Mouse (Mus musculus) limb, embryonic 15.5 days (tissue): ENCODE data around the gene Pabpn1l. TPM values are rescaled to one million over a fixed set of nuclear protein-coding genes. Genes with fewer than 3 reads are reported as not detected.
A peak's percentile ranks its signal among the peaks of the same experiment; 100 is the strongest.
"Not testable (repeated sequence)": the region's sequence is repeated elsewhere in the genome, so short reads cannot be mapped to it uniquely, and the experiment has no call there.

Source experiments
- ATAC-seq: fragments of 200-750 bp; cut with Nextera tagmentation; 2 replicates; pipeline ENCODE4 v1.8.0; 2017; ENCODE audit warnings: low read depth, moderate TSS enrichment; ENCODE audit not compliant: insufficient number of reproducible peaks, low FRiP score, low TSS enrichment
- H3K27ac ChIP-seq: fragments of 300-500 bp; sonication (generic); 2 replicates; pipeline ENCODE4 v1.5.1; 2015; ENCODE audit warnings: moderate library complexity, mild to moderate bottlenecking, inconsistent platforms
- H3K27me3 ChIP-seq: fragments of 300-500 bp; sonication (generic); 2 replicates; pipeline ENCODE4 v1.6.1; 2015; ENCODE audit warnings: inconsistent platforms
- H3K36me3 ChIP-seq: fragments of 300-500 bp; sonication (generic); 2 replicates; pipeline ENCODE4 v1.6.1; 2015; ENCODE audit warnings: inconsistent platforms
- H3K4me1 ChIP-seq: fragments of 300-500 bp; sonication (generic); 2 replicates; pipeline ENCODE4 v1.6.1; 2015; ENCODE audit warnings: inconsistent platforms
- H3K4me2 ChIP-seq: fragments of 300-500 bp; sonication (generic); 2 replicates; pipeline ENCODE4 v1.6.1; 2015; ENCODE audit warnings: mild to moderate bottlenecking, inconsistent platforms
- H3K4me3 ChIP-seq: fragments of 300-500 bp; sonication (generic); 2 replicates; pipeline ENCODE4 v1.5.1; 2015; ENCODE audit warnings: mild to moderate bottlenecking, inconsistent platforms
- H3K9ac ChIP-seq: fragments of 300-500 bp; sonication (generic); 2 replicates; pipeline ENCODE4 v1.6.1; 2015; ENCODE audit warnings: inconsistent platforms
- H3K9me3 ChIP-seq: fragments of 300-500 bp; sonication (generic); 2 replicates; pipeline ENCODE4 v1.6.1; 2016; ENCODE audit warnings: inconsistent platforms
- WGBS: fragments of 180-500 bp; shearing (Covaris S2); methylation state at CpG from one replicate; pipeline ENCODE4 v1.1.7; 2015; 5-methylcytosine and 5-hydroxymethylcytosine counted together
- polyA plus RNA-seq: library from polyadenylated mRNA; unstranded; fragments of >200 nt; fragmentation: Nextera tagmentation; extraction: Ambion mirVana; gene quantifications from 2 replicates; pipeline ENCODE4 v1.2.1, GENCODE M21; 2015

Pabpn1l gene
- polyA plus RNA-seq, 1 experiment from 2014 or later: not detected

DNA sequence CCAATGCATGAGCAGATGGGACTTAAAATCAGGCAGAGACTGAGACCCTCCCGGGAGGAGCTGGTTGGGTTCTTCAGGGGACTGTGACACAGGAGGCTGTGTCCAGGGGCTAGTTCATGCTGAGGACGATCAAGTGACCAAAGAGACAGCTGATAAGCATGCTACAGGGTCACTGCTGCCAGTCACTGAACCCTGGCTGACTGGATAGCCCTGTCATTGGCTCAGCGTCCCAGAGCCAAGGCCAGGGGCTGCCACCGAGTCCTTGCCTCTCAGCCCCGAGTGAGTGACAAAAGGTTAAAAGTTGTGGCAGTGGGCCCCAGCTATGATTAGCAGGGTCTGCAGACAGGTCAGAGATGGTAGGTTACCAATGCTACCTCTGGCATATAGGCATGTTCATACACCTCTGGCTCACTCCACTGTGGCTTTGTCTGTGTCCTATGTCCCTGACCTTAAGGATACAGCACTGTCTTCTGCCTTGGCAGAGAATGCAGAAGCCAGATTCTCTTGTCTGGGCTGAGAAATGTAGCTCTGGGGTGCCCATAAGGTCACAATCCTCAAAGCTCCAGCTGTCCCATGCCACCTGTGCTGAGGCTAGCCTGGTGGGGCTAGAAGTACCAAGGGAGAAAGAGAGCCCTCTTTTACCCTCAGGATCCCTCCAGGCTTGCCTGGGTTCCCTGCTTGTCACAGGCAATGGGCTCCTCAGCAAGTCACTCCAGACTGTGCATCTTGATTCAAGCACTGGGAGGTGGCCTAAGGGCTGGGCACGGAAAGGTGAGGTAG lies 21.8 kb upstream of the Pabpn1l start:
- Histone ChIP-seq H3K9ac (no peak overlapping the region), H3K27me3 (no peaks in the 10 kb centered on the region), H3K27ac (no peak overlapping the region), H3K4me3 (no peak overlapping the region), H3K4me2 (no peak overlapping the region), H3K9me3 (no peaks in the 10 kb centered on the region), H3K4me1 (peaks cover 36% of the 10 kb centered on the region), H3K36me3 (peaks cover 4% of the 10 kb centered on the region)
- no peak for ATAC-seq
- 78% methylated on average over 6 of the region's 6 CpGs for WGBS

DNA sequence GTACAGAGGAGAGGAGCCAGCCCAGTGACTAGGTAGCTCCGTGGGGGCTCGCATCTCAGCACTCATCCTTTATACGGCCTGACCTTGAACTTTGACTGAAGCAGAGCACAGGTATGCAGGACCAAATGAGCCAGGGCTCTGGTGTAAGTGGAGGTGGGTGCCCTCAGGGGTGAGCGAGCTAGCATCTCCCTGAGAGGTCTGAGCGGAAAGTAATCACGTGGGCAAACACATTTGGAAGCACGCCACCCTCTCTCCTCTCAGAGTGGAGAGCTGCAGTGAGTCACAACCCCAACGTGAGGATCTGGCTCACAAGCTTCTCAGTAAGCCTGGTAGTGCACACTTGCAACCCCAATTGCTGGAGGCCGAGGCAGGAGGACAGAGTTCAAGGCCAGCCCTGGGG lies 19.5 kb upstream of the Pabpn1l start:
- no peak overlapping the region for H3K4me2 ChIP-seq
- H3K27me3 ChIP-seq: no peaks in the 10 kb centered on the region
- no peak overlapping the region for H3K4me3 ChIP-seq
- WGBS: 52% methylated on average over 9 of the region's 9 CpGs
- no peak for ATAC-seq
- no peak overlapping the region for H3K27ac ChIP-seq
- peaks cover 37% of the 10 kb centered on the region for H3K4me1 ChIP-seq
- peaks cover 7% of the 10 kb centered on the region for H3K36me3 ChIP-seq
- no peak overlapping the region for H3K9ac ChIP-seq
- no peaks in the 10 kb centered on the region for H3K9me3 ChIP-seq

DNA sequence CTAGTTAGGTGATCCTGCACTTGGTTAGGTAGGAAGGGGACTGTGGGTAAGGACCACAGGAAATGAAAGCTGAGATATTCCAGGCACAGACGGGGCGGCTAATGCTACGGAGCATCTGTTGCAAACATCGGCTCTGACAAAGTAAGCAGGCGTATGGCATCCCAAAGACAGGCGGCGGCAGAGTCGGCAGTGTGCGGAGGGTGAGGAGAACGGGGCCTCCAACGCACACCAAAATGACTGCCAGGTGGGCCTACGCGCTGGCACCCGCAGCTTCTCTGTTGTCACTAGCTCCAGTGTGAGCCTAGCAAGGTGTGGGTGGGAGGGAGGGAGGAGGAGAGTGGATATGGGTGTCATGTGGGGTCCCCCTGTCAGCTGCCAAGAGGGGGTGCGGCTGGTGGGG lies 18.9 kb upstream of the Pabpn1l start:
- H3K4me1 ChIP-seq: peaks cover 43% of the 10 kb centered on the region
- H3K9me3 ChIP-seq: no peaks in the 10 kb centered on the region
- H3K4me3 ChIP-seq: no peak overlapping the region
- peaks cover 6% of the 10 kb centered on the region for H3K36me3 ChIP-seq
- no peak overlapping the region for H3K4me2 ChIP-seq
- WGBS: 67% methylated on average over 15 of the region's 15 CpGs
- H3K27me3 ChIP-seq: no peaks in the 10 kb centered on the region
- no peak for ATAC-seq
- no peak overlapping the region for H3K9ac ChIP-seq
- no peak overlapping the region for H3K27ac ChIP-seq

DNA sequence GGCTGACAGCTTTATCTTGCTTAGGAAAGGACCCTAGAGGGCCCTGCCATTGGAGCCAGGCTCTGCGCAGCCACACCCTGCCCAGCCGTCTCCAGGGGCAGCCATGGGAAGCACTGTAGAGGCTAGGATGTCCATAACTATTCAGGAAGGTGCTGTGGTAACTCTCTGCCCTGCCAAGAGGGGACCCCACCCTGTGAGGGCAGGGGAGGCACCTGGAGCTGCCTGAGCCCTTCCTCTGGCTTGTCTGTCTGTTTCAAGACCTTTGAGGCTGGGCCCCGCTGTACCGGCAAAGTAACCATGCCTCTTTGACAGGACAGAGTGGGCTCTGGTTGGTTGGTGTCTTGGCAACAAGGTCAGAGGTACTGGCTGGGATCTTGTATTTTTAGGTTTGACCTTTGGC lies 18.3 kb upstream of the Pabpn1l start:
- H3K9ac ChIP-seq: no peak overlapping the region
- peaks cover 6% of the 10 kb centered on the region; the same call in 1 of the 2 replicates for H3K36me3 ChIP-seq
- no peaks in the 10 kb centered on the region for H3K27me3 ChIP-seq
- WGBS: 83% methylated on average over 4 of the region's 4 CpGs
- no peak for ATAC-seq
- no peak overlapping the region for H3K27ac ChIP-seq
- H3K4me2 ChIP-seq: no peak overlapping the region
- H3K9me3 ChIP-seq: no peaks in the 10 kb centered on the region
- no peak overlapping the region for H3K4me3 ChIP-seq
- peaks cover 45% of the 10 kb centered on the region for H3K4me1 ChIP-seq

DNA sequence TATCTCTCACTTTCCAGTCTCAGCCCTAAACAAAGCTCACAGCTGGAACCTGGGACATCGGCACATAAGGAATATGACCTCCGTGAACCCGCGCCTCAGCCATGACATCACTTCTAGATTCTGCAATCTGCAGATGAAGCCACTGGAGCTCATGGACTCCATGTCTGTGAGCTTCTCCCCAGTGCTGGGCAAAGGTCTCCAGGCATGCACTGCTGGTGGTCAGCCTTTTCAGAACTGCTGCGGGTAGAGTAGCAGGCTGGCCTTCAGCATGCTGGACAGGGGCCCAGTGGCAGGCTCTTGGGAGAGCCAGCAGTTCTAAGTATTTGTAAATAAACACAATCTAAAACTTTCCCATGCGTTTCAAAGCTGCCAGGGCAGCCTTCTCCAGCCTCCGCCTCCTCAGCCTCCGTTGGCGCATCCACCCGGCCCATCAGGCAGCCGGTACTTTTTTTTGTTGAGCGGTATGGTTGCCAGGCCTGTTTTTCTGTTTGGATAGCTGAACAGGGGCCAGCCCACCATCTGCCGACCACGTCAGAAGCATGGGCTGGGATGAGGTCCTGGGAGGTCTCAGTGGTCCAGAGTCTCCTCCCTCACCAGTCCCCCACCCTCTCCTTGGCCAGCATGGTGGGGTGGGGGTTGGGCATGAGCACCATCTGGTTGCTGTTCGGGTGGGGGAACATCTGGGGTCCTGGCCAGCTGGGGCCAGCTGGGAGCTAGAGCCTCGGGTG lies 17.1 kb upstream of the Pabpn1l start:
- WGBS: 24% methylated on average over 16 of the region's 16 CpGs

DNA sequence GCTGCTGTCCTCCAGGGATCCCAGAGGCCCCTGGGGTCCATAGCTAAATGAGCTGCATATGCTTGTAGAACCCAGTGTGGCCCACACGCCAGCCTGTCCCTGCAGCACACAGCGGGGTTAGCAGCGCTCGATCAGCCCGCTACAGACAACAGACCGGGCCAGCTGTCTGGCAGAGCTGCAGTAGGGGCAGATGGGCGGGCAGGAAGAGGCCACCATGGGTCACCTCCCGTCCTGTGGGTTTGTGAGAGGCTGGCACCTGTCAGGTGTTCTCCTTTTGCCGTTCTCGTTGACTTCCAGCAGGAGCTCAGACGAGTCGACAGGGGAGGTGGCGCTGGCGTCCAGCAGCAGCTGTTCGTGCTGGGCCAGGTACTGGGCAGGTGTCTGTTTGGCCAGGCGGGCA lies 16.1 kb upstream of the Pabpn1l start:
- H3K9ac ChIP-seq: no peak overlapping the region
- H3K4me1 ChIP-seq: peaks cover 50% of the 10 kb centered on the region
- no peak overlapping the region for H3K27ac ChIP-seq
- no peak overlapping the region for H3K4me2 ChIP-seq
- ATAC-seq: no peak
- H3K4me3 ChIP-seq: no peak overlapping the region
- no peaks in the 10 kb centered on the region for H3K27me3 ChIP-seq
- 74% methylated on average over 16 of the region's 16 CpGs for WGBS
- H3K9me3 ChIP-seq: no peaks in the 10 kb centered on the region
- peaks cover 20% of the 10 kb centered on the region for H3K36me3 ChIP-seq

More for the DNA sequence above, 17.1 kb upstream of the Pabpn1l start:
- Histone ChIP-seq H3K9me3 (no peaks in the 10 kb centered on the region), H3K36me3 (peaks cover 14% of the 10 kb centered on the region), H3K9ac (no peak overlapping the region), H3K4me1 (peaks cover 50% of the 10 kb centered on the region), H3K27ac (peak overlapping the region; percentile 54; the same call in 1 of the 2 replicates), H3K27me3 (no peaks in the 10 kb centered on the region), H3K4me2 (no peak overlapping the region), H3K4me3 (no peak overlapping the region)
- peak; percentile 18; the same call in 1 of the 2 replicates for ATAC-seq

DNA sequence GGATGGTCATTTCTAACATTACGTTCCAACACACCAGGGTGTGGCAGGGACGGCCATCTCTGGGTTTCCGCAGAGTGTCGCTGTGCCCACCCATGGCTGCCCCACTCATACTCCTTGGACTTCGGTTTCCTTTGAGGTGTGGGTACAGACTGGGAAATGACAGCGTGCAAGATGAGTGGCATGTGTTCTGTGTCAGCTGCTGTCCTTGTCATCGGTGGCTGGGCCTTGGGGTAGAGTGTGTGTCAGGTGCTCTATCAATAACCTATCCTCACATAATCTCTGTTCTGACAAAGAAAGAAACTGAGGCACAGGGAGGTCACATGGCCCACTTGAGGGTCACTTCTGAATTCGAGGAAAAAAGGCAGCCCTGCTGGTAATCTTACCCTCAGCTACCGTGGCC lies 14.7 kb upstream of the Pabpn1l start:
- H3K27me3 ChIP-seq: no peaks in the 10 kb centered on the region
- H3K27ac ChIP-seq: no peak overlapping the region
- no peak overlapping the region for H3K4me3 ChIP-seq
- no peak overlapping the region for H3K4me2 ChIP-seq
- peaks cover 25% of the 10 kb centered on the region for H3K36me3 ChIP-seq
- peaks cover 48% of the 10 kb centered on the region for H3K4me1 ChIP-seq
- WGBS: 86% methylated on average over 9 of the region's 9 CpGs
- no peaks in the 10 kb centered on the region for H3K9me3 ChIP-seq
- no peak for ATAC-seq
- H3K9ac ChIP-seq: no peak overlapping the region

DNA sequence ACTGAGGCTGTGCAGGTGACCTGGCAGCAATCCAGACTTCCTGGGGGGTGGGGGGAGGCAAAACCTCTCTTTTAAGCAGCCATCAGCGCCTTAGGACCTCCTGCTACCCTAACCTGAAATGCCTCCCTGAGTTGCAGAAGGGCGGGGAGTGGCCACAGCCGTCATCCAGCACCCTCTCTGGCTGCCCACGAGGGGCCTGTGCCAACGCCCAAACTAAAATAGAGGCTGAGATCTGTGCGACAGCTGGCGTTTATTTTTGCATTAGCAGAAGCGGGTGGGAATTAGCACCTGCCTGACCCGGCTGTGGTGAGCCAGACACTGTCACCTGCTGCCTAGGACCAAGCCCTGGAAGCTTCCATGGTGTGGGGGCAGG lies 14.2 kb upstream of the Pabpn1l start:
- H3K27ac ChIP-seq: no peak overlapping the region
- 49% methylated on average over 9 of the region's 9 CpGs for WGBS
- peaks cover 25% of the 10 kb centered on the region for H3K36me3 ChIP-seq
- no peak for ATAC-seq
- H3K9ac ChIP-seq: no peak overlapping the region
- H3K4me2 ChIP-seq: no peak overlapping the region
- no peak overlapping the region for H3K4me3 ChIP-seq
- H3K27me3 ChIP-seq: no peaks in the 10 kb centered on the region
- H3K9me3 ChIP-seq: no peaks in the 10 kb centered on the region
- peaks cover 43% of the 10 kb centered on the region for H3K4me1 ChIP-seq

DNA sequence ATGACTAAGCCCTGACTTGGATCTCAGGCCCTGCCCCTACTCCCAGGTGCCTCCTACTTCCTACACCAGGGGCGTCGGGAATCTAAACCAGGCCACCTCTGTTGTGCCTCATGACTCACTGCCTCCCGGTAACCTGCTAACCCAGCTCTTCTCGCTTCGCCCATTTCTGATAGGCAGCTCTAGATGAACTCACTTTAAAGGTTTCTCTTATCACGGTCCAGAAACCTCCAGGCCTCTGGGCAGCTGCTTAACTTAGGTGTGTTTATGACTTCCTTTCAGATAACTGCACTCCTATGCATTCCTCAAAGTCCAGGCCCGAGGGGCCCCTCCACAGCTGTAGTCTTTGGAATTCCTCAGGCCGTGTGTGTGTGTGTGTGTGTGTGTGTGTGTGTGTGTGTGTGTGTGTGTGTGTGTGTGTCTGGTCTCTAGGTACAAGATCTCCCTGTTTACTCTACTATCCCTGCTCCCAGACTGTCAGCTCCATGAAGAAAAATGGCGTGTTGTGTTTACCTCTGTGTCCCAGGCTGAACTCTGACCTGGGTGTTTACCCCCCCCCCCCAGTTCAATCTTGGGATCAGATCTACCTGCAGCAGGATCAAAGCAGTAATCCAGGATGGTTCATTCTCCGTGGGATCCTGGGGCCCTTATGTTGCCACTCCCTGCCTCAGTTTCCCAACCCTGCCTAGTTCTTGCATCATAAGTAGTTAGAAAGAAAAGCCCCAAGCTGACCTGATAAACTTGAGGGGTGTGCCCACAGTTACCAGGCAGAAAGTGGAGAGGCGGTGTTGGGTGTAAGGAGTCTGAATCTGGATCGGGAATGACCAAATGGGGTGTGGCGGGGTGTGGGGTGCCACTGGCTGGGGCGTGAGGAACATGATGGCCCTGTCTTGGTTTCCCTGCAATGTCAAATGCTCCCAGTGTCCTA lies 13.6 kb upstream of the Pabpn1l start:
- 39% methylated on average over 14 of the region's 14 CpGs for WGBS
- H3K27me3 ChIP-seq: no peaks in the 10 kb centered on the region
- no peaks in the 10 kb centered on the region for H3K9me3 ChIP-seq
- peaks cover 25% of the 10 kb centered on the region for H3K36me3 ChIP-seq
- no peak for ATAC-seq
- H3K4me2 ChIP-seq: no peak overlapping the region
- H3K27ac ChIP-seq: 0 out of 2 replicates have a peak overlapping the region, but pooled peaks have one; percentile 33
- no peak overlapping the region for H3K4me3 ChIP-seq
- H3K9ac ChIP-seq: no peak overlapping the region
- peaks cover 37% of the 10 kb centered on the region for H3K4me1 ChIP-seq

DNA sequence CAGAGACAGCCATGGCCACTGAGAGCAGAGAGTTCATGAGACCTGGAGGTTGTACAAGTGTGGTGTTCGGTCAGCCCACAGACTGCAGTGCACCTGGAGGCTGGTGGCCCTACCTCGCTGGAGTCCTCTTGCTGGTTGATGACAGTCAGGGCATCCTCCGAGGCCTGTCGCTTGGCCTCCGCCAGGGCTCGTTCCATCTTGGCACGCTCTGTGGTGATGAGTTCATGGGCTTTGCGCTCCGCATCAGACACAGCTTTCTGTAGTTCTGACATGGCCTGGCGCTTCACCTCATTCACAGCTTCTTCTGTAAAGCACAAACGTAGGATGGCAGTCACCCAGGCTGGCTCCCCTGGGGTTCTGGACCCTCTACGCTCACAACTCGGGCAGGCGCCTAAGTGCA lies 10.7 kb upstream of the Pabpn1l start:
- no peak for ATAC-seq
- Histone ChIP-seq H3K4me2 (no peak overlapping the region), H3K9ac (no peak overlapping the region), H3K27ac (no peak overlapping the region), H3K4me1 (peaks cover 16% of the 10 kb centered on the region), H3K4me3 (no peak overlapping the region), H3K9me3 (no peaks in the 10 kb centered on the region), H3K27me3 (no peaks in the 10 kb centered on the region), H3K36me3 (peaks cover 31% of the 10 kb centered on the region)
- 95% methylated on average over 14 of the region's 14 CpGs for WGBS

DNA sequence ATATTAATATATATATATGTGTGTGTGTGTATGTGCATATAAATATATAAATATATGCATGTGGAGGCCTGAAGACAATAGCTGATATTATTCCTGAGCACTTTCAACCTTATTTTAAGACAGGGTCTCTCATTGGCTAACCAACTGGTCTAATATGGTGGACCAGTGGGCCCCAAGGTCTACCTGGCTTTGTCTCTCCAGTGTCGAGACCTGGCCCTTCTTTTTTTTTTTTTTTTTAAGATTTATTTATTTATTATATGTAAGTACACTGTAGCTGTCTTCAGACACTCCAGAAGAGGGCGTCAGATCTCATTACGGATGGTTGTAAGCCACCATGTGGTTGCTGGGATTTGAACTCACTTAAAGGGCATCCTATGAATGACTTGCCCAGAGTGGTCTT lies 9.6 kb upstream of the Pabpn1l start:
- H3K27me3 ChIP-seq, H3K9ac ChIP-seq: not testable (repeated sequence)
- WGBS: 73% methylated on average over 3 of the region's 3 CpGs

More for the DNA sequence above, 9.6 kb upstream of the Pabpn1l start:
- H3K4me3 ChIP-seq, H3K27ac ChIP-seq, ATAC-seq, H3K4me2 ChIP-seq, H3K9me3 ChIP-seq: not testable (repeated sequence)
- Histone ChIP-seq H3K36me3 (peaks cover 27% of the 10 kb centered on the region), H3K4me1 (peaks cover 14% of the 10 kb centered on the region)
